Mouse (Mus musculus) kidney, embryonic 14.5 days (tissue): ENCODE data around the gene Gm49403. TPM values are rescaled to one million over a fixed set of nuclear protein-coding genes. Genes with fewer than 3 reads are reported as not detected.

Experiments
- ATAC-seq: fragments of 200-750 bp; cut with Nextera tagmentation; 2 replicates; pipeline ENCODE4 v1.8.0; 2017; ENCODE audit warnings: moderate number of reproducible peaks, mild to moderate bottlenecking, moderate TSS enrichment, moderate library complexity; ENCODE audit not compliant: low FRiP score, low TSS enrichment
- H3K27ac ChIP-seq: fragments of 300-500 bp; sonication (generic); 2 replicates; pipeline ENCODE4 v1.5.1; 2014; ENCODE audit warnings: low read depth, mild to moderate bottlenecking, low read length, moderate library complexity, mixed read lengths
- H3K27me3 ChIP-seq: fragments of 300-500 bp; sonication (generic); 2 replicates; pipeline ENCODE4 v1.6.1; 2014; ENCODE audit warnings: mild to moderate bottlenecking, low read length; ENCODE audit not compliant: control insufficient read depth, insufficient read depth
- H3K36me3 ChIP-seq: fragments of 300-500 bp; sonication (generic); 2 replicates; pipeline ENCODE4 v1.6.1; 2014; ENCODE audit warnings: low read length, mixed read lengths; ENCODE audit not compliant: control insufficient read depth, insufficient read depth
- H3K4me1 ChIP-seq: fragments of 300-500 bp; sonication (generic); 2 replicates; pipeline ENCODE4 v1.6.1; 2014; ENCODE audit warnings: low read length, mixed read lengths; ENCODE audit not compliant: control insufficient read depth, insufficient read depth
- H3K4me2 ChIP-seq: fragments of 300-500 bp; sonication (generic); replicated peaks from 2 replicates; pipeline ENCODE4 v1.6.1; 2014; ENCODE audit warnings: low read depth, mild to moderate bottlenecking, low read length
- H3K4me3 ChIP-seq: fragments of 300-500 bp; sonication (generic); 2 replicates; pipeline ENCODE4 v1.5.1; 2014; ENCODE audit warnings: mild to moderate bottlenecking, low read length
- H3K9ac ChIP-seq: fragments of 300-500 bp; sonication (generic); 2 replicates; pipeline ENCODE4 v1.6.1; 2014; ENCODE audit warnings: low read depth, mild to moderate bottlenecking, low read length, moderate library complexity
- H3K9me3 ChIP-seq: fragments of 300-500 bp; sonication (generic); 2 replicates; pipeline ENCODE4 v1.6.1; 2016; ENCODE audit warnings: low read length; ENCODE audit not compliant: control insufficient read depth
- WGBS: fragments of 180-500 bp; shearing (Covaris S2); extraction: QIAGEN DNeasy Blood & Tissue Kit; methylation state at CpG from one replicate; pipeline ENCODE4 v1.1.7; 2014; 5-methylcytosine and 5-hydroxymethylcytosine counted together
- microRNA-seq: library from miRNA; unstranded; fragments of <30 nt; microRNA quantifications from one replicate; pipeline ENCODE4, GENCODE M21; 2016
- polyA plus RNA-seq: library from polyadenylated mRNA; unstranded; fragments of >200 nt; fragmentation: Nextera tagmentation; extraction: Ambion mirVana; gene quantifications from 2 replicates; pipeline ENCODE4 v1.2.1, GENCODE M21; 2014

Gene Gm49403
- polyA plus RNA-seq, 1 experiment from 2014 or later: not detected

DNA sequence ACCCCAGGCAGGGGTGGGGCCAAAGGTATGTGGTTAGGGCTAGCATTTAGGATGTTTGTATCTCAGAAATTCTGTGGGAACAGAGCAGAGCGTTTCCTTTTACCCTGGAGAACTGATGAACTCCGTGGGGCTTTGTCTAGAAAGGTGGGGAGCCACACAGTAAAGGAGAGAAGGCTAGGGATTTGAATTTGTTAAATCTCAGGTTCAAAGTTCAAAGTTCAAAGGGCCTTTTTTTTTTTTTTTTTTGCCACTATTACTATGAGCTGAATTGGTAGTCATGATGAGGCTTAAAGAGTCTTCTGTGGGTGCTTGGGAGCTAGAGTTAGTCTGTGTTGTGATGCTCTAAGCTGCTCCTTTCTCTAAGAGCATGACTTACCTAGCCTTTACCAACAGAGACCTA lies 53.0 kb downstream of the Gm49403 start:
- H3K4me2 ChIP-seq: no peak overlapping the region
- ATAC-seq: no peak
- peaks cover 4% of the 10 kb centered on the region; the same call in 1 of the 2 replicates for H3K4me1 ChIP-seq
- H3K9me3 ChIP-seq: no peaks in the 10 kb centered on the region
- no peaks in the 10 kb centered on the region for H3K27me3 ChIP-seq
- no peak overlapping the region for H3K9ac ChIP-seq
- H3K27ac ChIP-seq: no peak overlapping the region
- no peak overlapping the region for H3K4me3 ChIP-seq
- WGBS: 90% methylated on average over 2 of the region's 2 CpGs
- H3K36me3 ChIP-seq: peaks cover 48% of the 10 kb centered on the region

Small RNAs within 50 kb of the gene (microRNA-seq; reads per million reads assigned to microRNA genes)
- gene Mir5136: not detected

Other genes with a start within 250 kb of the Gm49403 start
- gene Chrm1, start 220.1 kb upstream of the Gm49403 start, polyA plus RNA-seq: 0.13 TPM in 1 of 2 replicates, not detected in the other
- gene Slc3a2, start 160.6 kb upstream of the Gm49403 start, polyA plus RNA-seq: 114 and 123 TPM in 2 replicates
- gene Wdr74, start 148.1 kb upstream of the Gm49403 start, polyA plus RNA-seq: 82.9 and 97.3 TPM in 2 replicates
- gene 1700092M07Rik, start 143.2 kb upstream of the Gm49403 start, polyA plus RNA-seq: 0.70 and 2.3 TPM in 2 replicates
- 114 and 128 TPM in 2 replicates for gene Stx5a, start 142.5 kb upstream of the Gm49403 start, polyA plus RNA-seq
- gene Nxf1, start 126.9 kb upstream of the Gm49403 start, polyA plus RNA-seq: 155 and 198 TPM in 2 replicates
- gene Tmem223, start 112.9 kb upstream of the Gm49403 start, polyA plus RNA-seq: 232 and 238 TPM in 2 replicates
- gene Tmem179b, start 109.5 kb upstream of the Gm49403 start, polyA plus RNA-seq: 80.4 and 91.0 TPM in 2 replicates
- gene Taf6l, start 97.5 kb upstream of the Gm49403 start, polyA plus RNA-seq: 21.7 and 22.9 TPM in 2 replicates
- gene Polr2g, start 85.4 kb upstream of the Gm49403 start, polyA plus RNA-seq: 188 and 230 TPM in 2 replicates
- gene Zbtb3, start 81.4 kb upstream of the Gm49403 start, polyA plus RNA-seq: 4.0 and 5.1 TPM in 2 replicates
- gene Ttc9c, start 64.6 kb upstream of the Gm49403 start, polyA plus RNA-seq: 40.0 and 61.0 TPM in 2 replicates
- gene Hnrnpul2, start 63.9 kb upstream of the Gm49403 start, polyA plus RNA-seq: 9.3 and 10.5 TPM in 2 replicates
- not detected in 2 replicates for gene AC129217.1, start 54.2 kb upstream of the Gm49403 start, polyA plus RNA-seq
- 40.2 and 42.2 TPM in 2 replicates for gene Bscl2, start 46.5 kb upstream of the Gm49403 start, polyA plus RNA-seq
- gene Gng3, start 44.7 kb upstream of the Gm49403 start, polyA plus RNA-seq: 3.6 and 3.7 TPM in 2 replicates
- 0.17 and 0.62 TPM in 2 replicates for gene Lrrn4cl, start 33.2 kb upstream of the Gm49403 start, polyA plus RNA-seq
- gene Ubxn1, start 12.4 kb upstream of the Gm49403 start, polyA plus RNA-seq: 197 and 222 TPM in 2 replicates
- gene Uqcc3, start 3.0 kb upstream of the Gm49403 start, polyA plus RNA-seq: 63.1 and 70.6 TPM in 2 replicates
- 98.0 and 116 TPM in 2 replicates for gene Lbhd1, start 198 bp upstream of the Gm49403 start, polyA plus RNA-seq
- 112 and 133 TPM in 2 replicates for gene 1810009A15Rik, start 4.9 kb downstream of the Gm49403 start, polyA plus RNA-seq
- gene Gm49416, start 5.0 kb downstream of the Gm49403 start, polyA plus RNA-seq: not detected in 2 replicates
- gene Ints5, start 9.1 kb downstream of the Gm49403 start, polyA plus RNA-seq: 27.7 and 38.2 TPM in 2 replicates
- gene Ganab, start 14.1 kb downstream of the Gm49403 start, polyA plus RNA-seq: 67.1 and 114 TPM in 2 replicates
- gene B3gat3, start 36.4 kb downstream of the Gm49403 start, polyA plus RNA-seq: 33.5 and 38.8 TPM in 2 replicates
- gene Rom1, start 45.4 kb downstream of the Gm49403 start, polyA plus RNA-seq: 1.2 and 2.0 TPM in 2 replicates
- gene Eml3, start 45.6 kb downstream of the Gm49403 start, polyA plus RNA-seq: 17.6 and 18.7 TPM in 2 replicates
- gene Mta2, start 57.9 kb downstream of the Gm49403 start, polyA plus RNA-seq: 45.3 and 67.2 TPM in 2 replicates
- 25.1 and 31.7 TPM in 2 replicates for gene Tut1, start 69.9 kb downstream of the Gm49403 start, polyA plus RNA-seq
- gene Eef1g, start 83.1 kb downstream of the Gm49403 start, polyA plus RNA-seq: 479 and 516 TPM in 2 replicates
- gene Ahnak, start 105.4 kb downstream of the Gm49403 start, polyA plus RNA-seq: 7.0 and 10.0 TPM in 2 replicates
- not detected in 2 replicates for gene Scgb1a1, start 204.0 kb downstream of the Gm49403 start, polyA plus RNA-seq